Comparison of ENCODE assay signal across 12 mouse cellular contexts in the genomic region with DNA sequence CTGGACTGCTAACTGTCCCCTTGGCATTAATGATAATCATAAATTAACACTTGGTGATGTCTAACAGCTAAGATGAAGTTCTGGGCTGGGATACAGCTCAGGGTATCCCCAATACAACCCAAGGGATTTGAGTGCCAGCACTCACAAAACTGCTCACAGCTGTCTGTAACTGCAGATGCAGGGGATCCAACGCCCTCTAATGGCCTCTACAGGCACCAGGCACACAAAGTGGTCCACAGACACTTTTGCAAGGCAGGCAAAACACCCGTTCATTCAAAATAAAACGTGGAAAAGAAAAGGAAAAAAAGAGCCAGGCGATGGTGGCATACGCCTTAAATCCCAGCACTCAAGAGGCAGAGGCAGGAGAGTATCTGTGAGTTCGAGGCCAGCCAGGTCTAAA. TPM values are rescaled to one million over a fixed set of nuclear protein-coding genes. Genes with fewer than 3 reads are reported as not detected.
A peak's percentile ranks its signal among the peaks of the same experiment; 100 is the strongest.
DNase-seq lines count a peak whose midpoint lies in the region; ATAC-seq and TF ChIP-seq lines count a peak whose summit lies in the region.
"Had no signal": no experiment of that assay in that cellular context is flagged by ENCODE, and none has a peak within 500 bp of the region (broad histone marks: within the 10 kb centered on the region; RNA-seq: fewer than 3 reads in every experiment).

No protein-coding gene starts in this region.

- TF ChIP-seq CTCF in gastrocnemius, adult 2 months (IDR thresholded peaks at IDR 0.05), result peak; percentile 14; the same call in 1 of the 2 replicates
- peak; percentile 22; the same call in 1 of the 2 replicates for TF ChIP-seq CTCF in liver, adult 2 months (IDR thresholded peaks at IDR 0.05; ENCODE audit: low read depth, low read length)
- no peak; the same call in 1 of the 2 replicates for TF ChIP-seq CTCF in layer of hippocampus, adult 2 months (conservative IDR thresholded peaks at IDR 0.05)

- intact Hi-C loops in gastrocnemius, adult 2 months (cut with DNase I), result no loop called here
- intact Hi-C loops in gastrocnemius, postnatal 14 days (cut with DNase I; ENCODE audit: low total_unique reads), result no loop called here
- intact Hi-C loops in left cerebral cortex, postnatal 25 days (cut with DNase I), result no loop called here

- H3K4me3 ChIP-seq in gastrocnemius, adult 2 months, result no peak overlapping the region
- H3K4me3 ChIP-seq in liver, adult 2 months (ENCODE audit: insufficient read depth, low read depth, low read length), result no peak overlapping the region
- no peak overlapping the region for H3K4me3 ChIP-seq in liver, embryonic 11.5 days (ENCODE audit: low read depth, low read length)
- no peak overlapping the region for H3K4me3 ChIP-seq in layer of hippocampus, adult 2 months
- H3K4me3 ChIP-seq: forebrain, embryonic 15.5 days; hindbrain, embryonic 15.5 days; myocyte had no signal

- no peaks in the 10 kb centered on the region for H3K9me3 ChIP-seq in liver, embryonic 11.5 days (ENCODE audit: control insufficient read depth, low read length)
- H3K9me3 ChIP-seq: forebrain, embryonic 15.5 days; hindbrain, embryonic 15.5 days had no signal

- peaks cover 14% of the 10 kb centered on the region for H3K4me1 ChIP-seq in liver, adult 2 months (ENCODE audit: control insufficient read depth, insufficient read depth, low read length)
- H3K4me1 ChIP-seq in liver, embryonic 11.5 days (replicated peaks; ENCODE audit: control insufficient read depth, insufficient read depth, low read length), result peaks cover 50% of the 10 kb centered on the region

- H3K27me3 ChIP-seq in liver, adult 2 months (ENCODE audit: control insufficient read depth, insufficient read depth, low read length), result no peaks in the 10 kb centered on the region
- H3K27me3 ChIP-seq in liver, embryonic 11.5 days (replicated peaks; ENCODE audit: control insufficient read depth, insufficient read depth, low read length), result no peaks in the 10 kb centered on the region
- H3K27me3 ChIP-seq: forebrain, embryonic 15.5 days; hindbrain, embryonic 15.5 days had no signal

- H3K36me3 ChIP-seq in liver, adult 2 months (ENCODE audit: control insufficient read depth, insufficient read depth, low read length), result no peaks in the 10 kb centered on the region
- no peaks in the 10 kb centered on the region for H3K36me3 ChIP-seq in liver, embryonic 11.5 days (ENCODE audit: control insufficient read depth, insufficient read depth, low read length)
- H3K36me3 ChIP-seq: forebrain, embryonic 15.5 days; hindbrain, embryonic 15.5 days had no signal

- ATAC-seq in liver, embryonic 11.5 days (replicated peaks; ENCODE audit: low FRiP score), result no peak

- no peak overlapping the region; the same call in 1 of the 2 replicates for H3K27ac ChIP-seq in gastrocnemius, adult 2 months
- H3K27ac ChIP-seq in liver, adult 2 months (replicated peaks; ENCODE audit: insufficient read depth, low read depth, low read length), result no peak overlapping the region
- H3K27ac ChIP-seq in liver, embryonic 11.5 days (ENCODE audit: low read depth, low read length), result peak overlapping the region; percentile 77
- H3K27ac ChIP-seq in layer of hippocampus, adult 2 months, result no peak overlapping the region
- H3K27ac ChIP-seq: forebrain, embryonic 15.5 days; hindbrain, embryonic 15.5 days had no signal

- H3K79me2 ChIP-seq in liver, adult 2 months (ENCODE audit: control insufficient read depth, insufficient read depth, low read length), result no peaks in the 10 kb centered on the region

- 68% methylated on average over 6 of the region's 6 CpGs for WGBS in liver, adult 2 months
- 47% methylated on average over 6 of the region's 6 CpGs for WGBS in liver, embryonic 11.5 days

- TF ChIP-seq POLR2A in liver, adult 2 months (IDR thresholded peaks at IDR 0.05; ENCODE audit: extremely low read depth, insufficient read depth, low read length), result no peak

- no peak for DNase-seq in gastrocnemius, adult 2 months
- no peak for DNase-seq in gastrocnemius, postnatal 14 days
- no peak for DNase-seq in liver, adult 2 months (ENCODE audit: extremely low read depth, low read depth, low spot score)
- no peak for DNase-seq in liver
- peak; percentile 55 for DNase-seq in embryo, embryonic 11 days
- no peak for DNase-seq in liver, embryonic 11.5 days (ENCODE audit: low spot score)
- no peak for DNase-seq in left cerebral cortex, postnatal 25 days (ENCODE audit: low spot score in 2 of 2)
- DNase-seq in layer of hippocampus, adult 2 months (ENCODE audit: low spot score in 2 of 2), result no peak
- DNase-seq: cerebellum, adult 8-10 months had no signal

- H3K9ac ChIP-seq in liver, adult 2 months (ENCODE audit: low read depth, low read length), result no peak overlapping the region
- 0 out of 2 replicates have a peak overlapping the region, but pooled peaks have one; percentile 47 for H3K9ac ChIP-seq in liver, embryonic 11.5 days (ENCODE audit: low read depth, low read length)
- H3K9ac ChIP-seq: forebrain, embryonic 15.5 days; hindbrain, embryonic 15.5 days had no signal

- H3K4me2 ChIP-seq in liver, embryonic 11.5 days, result peak overlapping the region; percentile 65
- H3K4me2 ChIP-seq: forebrain, embryonic 15.5 days had no signal

RNA-seq across cellular contexts. Expression of gene Zmynd8, which starts 0.7 kb away (rescaled TPM):
- total RNA-seq in gastrocnemius, adult 2 months (2021), result 10 to 100 TPM; 13.1 to 23.3 TPM
- total RNA-seq in gastrocnemius, postnatal 14 days (2021), result 10 to 100 TPM; 20.7 to 22.0 TPM
- 10.0 and 10.8 TPM in 2 replicates for total RNA-seq in liver, adult 2 months (2014; rRNA removed)
- polyA plus RNA-seq in liver, adult 2 months (2012; rRNA removed), result 6.4 and 7.8 TPM in 2 replicates
- 49.1 and 55.8 TPM in 2 replicates for polyA plus RNA-seq in liver, embryonic 11.5 days (2014; fragmentation: Nextera tagmentation; extraction: Ambion mirVana)
- total RNA-seq in left cerebral cortex, postnatal 25 days (2021), result 100 to 1,000 TPM; 160 to 162 TPM
- total RNA-seq in layer of hippocampus, adult 2 months (2021), result 100 to 1,000 TPM; 173 to 186 TPM

Comparison
In these comparisons a context has a peak if more than half of its experiments do, and no peak if none do; other contexts are left out.
1. RNA of gene Zmynd8, which starts 0.7 kb away (total RNA-seq): 173 to 186 TPM in layer of hippocampus, adult 2 months and 160 to 162 TPM in left cerebral cortex, postnatal 25 days; 13.1 to 23.3 TPM in gastrocnemius, adult 2 months, 20.7 to 22.0 TPM in gastrocnemius, postnatal 14 days and 10.0 to 10.8 TPM in liver, adult 2 months; every median in the first group is over 4 times any median in the second.